ENCODE assay signal across 17 mouse cellular contexts in genomic region chr7:110991221-110991494, GRCm38 (mm10).
"Had no signal": no experiment of that assay in that cellular context is flagged by ENCODE, and none has a peak within 500 bp of the region (broad histone marks: within the 10 kb centered on the region; RNA-seq: fewer than 3 reads in every experiment).

No protein-coding gene starts in this region.

- H3K4me3 ChIP-seq: kidney, embryonic 15.5 days; limb, embryonic 12.5 days; limb, embryonic 15.5 days; liver, embryonic 13.5 days; midbrain, embryonic 12.5 days; midbrain, embryonic 15.5 days; myocyte; neural tube, embryonic 13.5 days; stomach, embryonic 15.5 days had no signal

- H3K4me2 ChIP-seq: kidney, embryonic 15.5 days; limb, embryonic 12.5 days; limb, embryonic 15.5 days; liver, embryonic 13.5 days; midbrain, embryonic 12.5 days; midbrain, embryonic 15.5 days; neural tube, embryonic 13.5 days; stomach, embryonic 15.5 days had no signal

- H3K36me3 ChIP-seq: kidney, embryonic 15.5 days; limb, embryonic 12.5 days; limb, embryonic 15.5 days; liver, embryonic 13.5 days; midbrain, embryonic 12.5 days; midbrain, embryonic 15.5 days; neural tube, embryonic 13.5 days; stomach, embryonic 15.5 days had no signal

- ATAC-seq: midbrain, embryonic 15.5 days had no signal

- H3K9me3 ChIP-seq: kidney, embryonic 15.5 days; limb, embryonic 12.5 days; limb, embryonic 15.5 days; liver, embryonic 13.5 days; midbrain, embryonic 12.5 days; midbrain, embryonic 15.5 days; neural tube, embryonic 13.5 days; stomach, embryonic 15.5 days had no signal

- H3K4me1 ChIP-seq: midbrain, embryonic 12.5 days; midbrain, embryonic 15.5 days had no signal

- H3K27me3 ChIP-seq: kidney, embryonic 15.5 days; limb, embryonic 12.5 days; limb, embryonic 15.5 days; liver, embryonic 13.5 days; midbrain, embryonic 12.5 days; midbrain, embryonic 15.5 days; neural tube, embryonic 13.5 days; stomach, embryonic 15.5 days had no signal

- DNase-seq: kidney, adult 11 months; kidney, postnatal 4 days; left cerebral cortex, postnatal 4 days; liver, embryonic 13.5 days; lung, adult 2 months; lung, postnatal 14 days; lung, postnatal 4 days; spleen, adult 18-20 months; thymus, postnatal 25 days had no signal

- H3K27ac ChIP-seq: limb, embryonic 12.5 days; limb, embryonic 15.5 days; liver, embryonic 13.5 days; midbrain, embryonic 12.5 days; midbrain, embryonic 15.5 days; neural tube, embryonic 13.5 days; stomach, embryonic 15.5 days had no signal

- H3K9ac ChIP-seq: kidney, embryonic 15.5 days; limb, embryonic 12.5 days; limb, embryonic 15.5 days; liver, embryonic 13.5 days; midbrain, embryonic 12.5 days; midbrain, embryonic 15.5 days; neural tube, embryonic 13.5 days; stomach, embryonic 15.5 days had no signal
